Mouse (Mus musculus): ENCODE results near the gene Abcb4.
"Not testable (repeated sequence)": the region's sequence is repeated elsewhere in the genome, so short reads cannot be mapped to it uniquely, and the experiment has no call there.

The Abcb4 gene

GRCm38 (mm10) chr5:8893300-8894103, at the start of gene Abcb4:
Gene Abcb4, plus strand, starts transcription at chr5:8893717.
- no peak for DNase-seq (ENCODE audit: low read depth, low spot score)

GRCm38 (mm10) chr5:8848607-8849575, 44.6 kb upstream of the Abcb4 start:
- not testable (repeated sequence) for DNase-seq (ENCODE audit: low read depth, low spot score)

DNA sequence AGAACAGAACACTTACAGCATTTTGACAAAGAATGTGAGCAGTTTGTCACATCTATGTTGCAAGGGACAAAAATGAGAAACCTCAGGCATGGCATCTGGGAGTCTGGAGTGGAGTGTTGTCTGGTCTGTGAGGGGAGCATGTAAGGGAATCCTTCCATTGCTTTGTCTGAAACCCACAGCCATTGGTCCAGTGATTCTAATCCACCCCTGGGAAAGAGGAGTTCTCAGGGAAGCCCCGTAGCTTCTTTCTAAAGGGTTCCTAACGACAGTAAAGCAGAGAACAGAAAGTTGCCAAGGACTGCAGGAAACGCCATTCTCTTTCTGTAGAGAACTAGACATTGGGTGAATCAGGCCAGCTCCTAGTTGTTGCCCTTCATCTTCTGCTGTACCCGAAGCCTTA, 42.7 kb upstream of the Abcb4 start:
- DNase-seq (ENCODE audit: low read depth, low spot score): no peak

DNA sequence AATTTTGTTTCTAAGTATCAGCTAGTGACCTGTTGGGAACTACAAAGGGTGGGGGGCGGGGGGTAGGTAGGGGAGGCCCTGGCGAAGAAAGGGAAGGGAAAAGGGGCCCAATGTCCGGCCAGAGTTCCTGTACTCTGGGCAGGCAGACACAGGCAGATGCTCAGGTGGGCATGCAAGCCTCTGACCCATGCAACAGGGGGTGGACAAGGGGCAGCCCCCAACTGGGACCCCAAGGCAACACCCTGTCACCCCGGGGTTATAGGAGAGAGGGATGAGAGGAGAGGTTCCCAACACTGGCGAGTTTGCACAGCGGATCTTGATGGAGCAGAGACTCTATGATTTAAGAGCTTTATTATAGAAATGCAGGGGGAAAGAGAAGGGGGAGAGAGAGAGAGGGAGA, 36.3 kb upstream of the Abcb4 start:
- DNase-seq (ENCODE audit: low read depth, low spot score): no peak

DNA sequence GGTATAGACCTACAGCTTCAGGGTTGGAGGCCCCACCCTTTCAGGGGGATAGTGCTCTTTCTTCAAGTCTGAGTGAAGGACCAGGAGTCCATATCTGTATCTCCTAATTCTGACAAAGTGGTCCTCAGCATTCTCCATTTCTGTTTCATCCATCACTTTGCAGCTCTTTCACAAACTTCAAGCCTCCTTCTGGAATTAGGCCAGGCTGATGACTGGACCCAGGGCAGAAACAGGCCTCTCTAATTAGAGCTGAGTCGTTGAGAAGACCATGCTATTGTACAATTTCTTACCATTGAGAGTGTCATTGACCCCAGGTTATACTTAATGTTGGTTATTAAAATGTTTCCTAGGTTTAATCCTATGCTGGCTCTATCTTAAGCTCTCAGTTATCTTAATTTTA, 31.7 kb upstream of the Abcb4 start:
- no peak for DNase-seq (ENCODE audit: low read depth, low spot score)

- DNase-seq (ENCODE audit: low read depth, low spot score): no peak
Measured at GRCm38 (mm10) chr5:8863580-8864337, 29.8 kb upstream of the Abcb4 start.

GRCm38 (mm10) chr5:8865630-8866029, 27.9 kb upstream of the Abcb4 start:
- not testable (repeated sequence) for DNase-seq (ENCODE audit: low read depth, low spot score)

DNA sequence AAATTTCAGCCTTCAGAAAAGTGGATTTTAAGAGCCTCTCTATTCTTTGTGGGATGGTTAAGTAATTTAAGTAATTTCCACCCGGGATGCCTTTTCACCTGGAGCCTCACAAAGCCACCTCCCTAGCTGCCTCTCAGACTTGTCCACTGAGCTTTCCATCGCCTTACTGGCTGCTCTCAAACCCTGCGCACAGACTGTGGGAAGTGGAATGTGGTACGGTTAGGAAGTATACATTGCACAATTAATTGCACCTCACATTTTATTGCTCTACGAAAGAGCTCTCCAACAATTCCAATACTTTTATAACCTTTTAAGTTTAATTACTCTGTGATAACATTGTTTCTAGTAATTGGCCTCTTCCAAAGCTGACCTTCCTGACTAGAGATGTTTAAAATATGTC, 27.2 kb upstream of the Abcb4 start:
- DNase-seq (ENCODE audit: low read depth, low spot score): no peak

DNA sequence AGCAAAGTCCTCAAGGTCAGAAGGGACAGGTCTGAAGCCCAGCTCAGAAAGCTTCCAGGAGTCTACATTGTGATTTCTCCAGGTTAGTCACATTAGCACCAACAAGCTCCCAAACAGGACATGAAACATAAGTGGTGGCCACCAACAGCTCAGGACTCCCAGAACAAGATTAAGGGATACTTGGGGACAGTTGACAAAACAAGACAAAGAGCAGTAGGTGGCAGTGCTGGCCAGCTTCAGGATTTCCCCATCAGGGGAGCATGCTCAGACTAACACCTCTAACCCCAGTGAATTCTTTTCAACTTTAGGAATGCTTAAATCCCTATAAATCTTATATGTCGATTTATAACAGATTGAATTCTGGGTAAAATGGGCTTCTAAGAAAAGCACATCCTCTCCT, 25.5 kb upstream of the Abcb4 start:
- DNase-seq (ENCODE audit: low read depth, low spot score): no peak

DNA sequence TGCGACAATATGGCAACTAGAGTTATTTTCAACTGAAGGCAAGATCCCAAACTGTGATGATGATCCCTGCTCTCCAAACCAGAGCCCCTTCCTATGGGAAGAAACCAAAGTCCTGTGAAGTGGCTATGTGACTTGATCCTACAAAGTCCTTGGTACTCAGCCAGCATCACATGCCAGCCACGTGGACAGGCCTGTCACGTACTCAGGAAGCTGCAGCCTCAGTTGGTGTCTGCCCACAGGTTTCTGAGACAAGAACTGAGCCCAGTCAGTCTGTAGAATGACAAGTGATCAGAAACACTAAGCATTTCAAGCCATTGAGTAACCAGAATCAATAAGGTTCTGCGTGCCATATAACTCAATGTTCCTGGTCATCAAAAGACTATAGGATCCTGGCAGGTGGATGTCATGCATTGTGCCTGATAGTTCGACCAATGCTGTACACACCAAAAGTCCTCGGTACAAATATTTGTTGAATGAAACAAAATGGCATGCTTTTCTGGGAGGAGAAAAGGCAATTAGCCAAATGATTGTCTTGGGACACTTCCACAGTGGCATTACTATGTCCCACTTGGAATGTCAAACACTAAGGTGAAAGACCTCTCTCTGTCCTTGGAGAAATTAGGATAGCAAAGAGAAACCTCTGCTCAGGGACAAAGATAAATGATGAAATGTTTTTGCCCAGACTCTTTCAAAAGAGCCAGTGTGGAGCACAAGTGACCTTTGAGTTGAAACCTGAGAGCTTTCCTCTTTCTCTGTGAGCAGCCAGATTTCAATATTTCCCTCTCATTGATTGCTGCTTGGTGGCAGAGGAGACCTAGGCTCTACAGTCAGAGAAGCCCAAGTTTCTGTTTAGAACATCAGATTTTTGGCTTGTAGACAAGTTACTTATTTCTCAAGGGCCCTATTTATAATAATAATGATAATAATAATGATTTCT, 20.3 kb upstream of the Abcb4 start:
- no peak for DNase-seq (ENCODE audit: low read depth, low spot score)

DNA sequence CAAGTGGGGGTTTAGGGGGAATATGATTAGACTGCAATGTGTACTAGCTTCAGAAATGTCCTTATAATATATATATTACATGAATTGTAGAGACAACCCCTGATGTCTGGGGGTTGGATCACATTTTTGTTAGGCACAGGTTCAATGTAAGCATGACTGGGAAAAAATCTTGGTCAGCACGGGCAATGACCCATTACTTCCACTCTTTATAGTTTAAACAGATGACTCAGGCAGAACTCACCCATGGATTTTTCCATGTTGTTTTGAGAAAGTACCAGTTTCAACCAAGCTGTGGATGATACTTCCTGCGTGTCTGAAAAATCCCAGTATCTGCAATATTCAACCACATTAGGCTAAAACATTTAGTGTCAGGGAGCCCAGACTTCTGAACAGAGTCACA, 16.4 kb upstream of the Abcb4 start:
- DNase-seq (ENCODE audit: low read depth, low spot score): no peak

DNA sequence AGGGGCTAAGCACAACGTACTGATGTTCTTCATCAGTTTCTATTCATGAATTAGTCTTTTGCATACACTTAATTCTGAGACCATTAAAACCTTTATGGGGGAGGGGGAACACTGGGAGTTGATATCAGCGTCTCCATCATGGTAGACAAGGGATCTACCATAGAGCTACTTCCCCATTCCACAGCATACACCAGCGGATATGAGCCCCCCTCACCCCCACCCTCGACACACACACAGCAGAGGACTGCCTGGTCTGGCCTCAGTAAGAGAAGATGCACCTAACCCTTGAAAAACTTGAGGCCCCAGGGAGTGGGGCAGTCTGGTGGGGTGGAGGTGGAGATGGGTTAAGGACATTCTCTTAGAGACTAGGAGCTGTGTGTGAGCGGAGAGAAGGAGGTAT, 15.7 kb upstream of the Abcb4 start:
- DNase-seq (ENCODE audit: low read depth, low spot score): no peak

DNA sequence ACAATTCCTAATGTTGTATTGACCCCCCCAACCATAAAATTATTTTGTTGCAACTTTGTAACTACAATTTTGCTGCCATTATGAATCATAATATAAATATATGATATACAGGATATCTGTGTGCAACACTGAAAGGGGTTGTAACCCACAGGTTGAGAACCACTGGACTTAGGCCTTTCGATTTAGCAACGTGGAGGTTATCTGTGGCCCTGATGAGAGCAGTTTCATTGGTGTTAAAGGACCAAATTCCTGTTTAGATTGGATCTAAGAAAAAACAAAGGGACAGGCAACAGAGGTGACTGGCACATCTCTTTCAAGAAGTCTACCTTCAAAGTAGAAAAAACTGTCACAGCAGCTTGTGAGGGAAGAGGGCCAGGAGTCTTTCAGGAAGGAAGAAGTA, 7.7 kb upstream of the Abcb4 start:
- DNase-seq (ENCODE audit: low read depth, low spot score): no peak

DNA sequence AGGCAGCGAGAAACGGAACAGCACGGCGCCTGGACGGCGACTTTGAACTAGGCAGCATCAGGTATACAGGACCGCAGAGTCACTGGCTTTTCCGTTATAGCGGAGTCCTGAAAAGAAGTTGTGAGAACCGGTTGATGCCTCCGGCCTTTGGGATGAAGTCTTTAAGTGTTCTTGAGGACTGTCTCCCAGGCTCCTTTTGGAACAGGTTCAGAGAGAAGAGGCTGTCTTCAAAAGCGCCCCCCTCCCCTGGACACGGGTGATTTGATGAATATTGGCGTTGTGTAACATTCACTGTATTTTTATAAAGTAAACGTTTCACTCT, 548 bp downstream of the Abcb4 start:
- no peak for DNase-seq (ENCODE audit: low read depth, low spot score)

DNA sequence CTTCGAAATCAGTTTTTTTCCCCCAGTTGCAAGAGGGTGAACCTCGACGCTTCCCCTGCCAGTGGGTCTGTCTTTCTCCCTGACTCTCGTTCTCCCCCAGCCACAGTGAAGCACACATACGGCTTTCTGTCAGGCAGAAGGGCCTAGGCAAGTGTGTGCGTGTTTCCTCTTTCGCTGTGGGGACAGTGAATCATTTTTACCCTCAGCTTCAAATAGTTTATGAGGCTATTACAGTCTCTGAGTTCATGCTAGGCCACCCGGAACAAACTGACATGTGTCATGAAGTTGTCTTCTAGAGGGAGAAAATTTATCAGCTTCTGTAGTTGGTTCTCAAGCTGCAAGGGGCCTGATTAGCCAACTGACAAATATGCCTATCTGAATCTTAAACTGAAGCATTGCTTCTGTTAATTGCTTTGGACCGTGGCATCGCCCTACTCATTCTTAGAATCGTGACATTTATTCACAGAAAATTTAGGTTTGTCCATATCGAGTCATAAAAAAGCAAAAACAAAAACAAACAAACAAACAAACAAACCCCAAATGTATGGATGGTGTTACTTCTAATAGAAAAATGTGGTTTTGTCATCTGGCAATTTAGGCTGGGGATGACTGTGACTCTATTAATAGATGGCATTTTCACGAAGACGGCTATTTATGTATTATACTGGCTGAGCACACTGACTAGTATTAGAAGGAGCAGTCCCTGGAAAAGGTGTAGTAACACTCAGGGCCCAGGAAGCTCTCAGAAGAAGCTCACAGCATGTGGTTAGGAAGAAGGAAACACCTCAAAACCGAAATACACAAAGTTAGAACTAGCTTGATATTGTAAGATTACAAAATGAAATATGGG, 1.3 kb downstream of the Abcb4 start:
- DNase-seq (ENCODE audit: low read depth, low spot score): no peak

DNA sequence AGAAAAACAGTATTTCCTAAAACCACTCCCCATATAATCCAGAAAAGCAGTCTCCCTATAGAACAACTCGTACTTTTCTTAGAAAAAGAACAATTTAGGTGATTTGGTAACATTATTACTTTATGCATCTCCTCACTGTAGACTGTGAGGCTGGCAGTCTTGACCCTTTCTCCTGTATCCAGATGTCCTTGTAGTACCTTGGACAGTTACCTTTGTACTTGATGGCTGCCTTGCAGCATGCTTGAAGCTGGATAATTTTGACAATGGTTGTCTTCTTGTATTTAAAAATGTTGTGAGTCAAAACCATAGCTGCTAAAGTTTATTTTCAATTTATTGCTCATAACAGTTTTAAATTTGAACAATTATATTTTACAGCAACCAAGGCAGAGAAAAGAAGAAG, 2.7 kb downstream of the Abcb4 start:
- no peak for DNase-seq (ENCODE audit: low read depth, low spot score)

DNA sequence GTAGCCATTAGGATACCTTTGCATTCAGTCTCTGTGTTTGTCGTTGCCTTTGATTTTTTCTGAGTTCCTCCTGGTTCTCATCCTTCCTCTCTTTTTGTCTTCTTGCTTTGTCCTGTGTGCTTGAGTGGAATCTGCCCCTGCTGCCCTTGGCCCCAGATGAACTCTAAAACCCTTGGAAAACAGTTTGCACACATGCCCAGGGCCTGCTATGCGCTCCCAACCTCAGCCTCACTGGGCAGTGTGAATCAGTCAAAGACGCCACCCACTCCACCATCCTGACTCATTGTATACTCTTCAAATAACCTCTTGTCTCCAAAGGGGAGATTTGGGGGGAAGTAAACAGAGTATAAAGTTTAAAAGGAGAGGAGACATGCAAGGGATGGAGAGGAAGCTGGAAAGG, 4.7 kb downstream of the Abcb4 start:
- DNase-seq (ENCODE audit: low read depth, low spot score): no peak

GRCm38 (mm10) chr5:8901001-8901400, 7.5 kb downstream of the Abcb4 start:
- no peak for DNase-seq (ENCODE audit: low read depth, low spot score)

DNA sequence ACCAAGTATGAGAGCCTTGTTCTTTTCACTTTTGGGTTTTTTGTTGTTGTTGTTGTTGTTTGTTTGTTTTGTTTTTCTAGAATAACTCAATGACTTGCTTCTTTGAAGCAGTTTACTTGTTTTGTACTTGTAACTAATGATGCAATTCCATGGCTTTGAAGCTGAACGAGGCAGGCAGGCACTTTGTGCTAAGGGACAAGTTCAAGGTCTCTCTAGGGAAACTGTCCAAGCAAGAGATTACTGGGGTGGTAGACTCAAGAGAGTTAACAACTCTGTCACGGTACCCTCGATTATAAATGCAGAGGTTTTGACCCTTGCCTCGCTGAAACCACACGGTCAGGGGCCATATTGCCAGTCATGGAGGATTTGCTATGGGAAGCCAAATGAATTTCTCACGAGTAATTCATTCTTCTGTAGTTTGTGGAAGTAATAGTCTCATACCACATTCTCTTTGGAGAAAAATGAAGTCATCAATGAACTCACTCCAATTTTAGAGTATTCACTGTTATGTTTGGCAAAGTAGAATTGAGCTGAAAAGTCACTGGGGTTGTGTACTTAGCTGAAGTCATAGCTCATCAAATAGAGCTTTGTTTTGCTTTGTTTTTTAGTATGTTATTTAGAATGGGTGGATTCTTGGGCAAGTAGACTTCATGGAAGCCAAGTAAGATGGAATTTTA, 8.8 kb downstream of the Abcb4 start:
- DNase-seq (ENCODE audit: low read depth, low spot score): no peak

DNA sequence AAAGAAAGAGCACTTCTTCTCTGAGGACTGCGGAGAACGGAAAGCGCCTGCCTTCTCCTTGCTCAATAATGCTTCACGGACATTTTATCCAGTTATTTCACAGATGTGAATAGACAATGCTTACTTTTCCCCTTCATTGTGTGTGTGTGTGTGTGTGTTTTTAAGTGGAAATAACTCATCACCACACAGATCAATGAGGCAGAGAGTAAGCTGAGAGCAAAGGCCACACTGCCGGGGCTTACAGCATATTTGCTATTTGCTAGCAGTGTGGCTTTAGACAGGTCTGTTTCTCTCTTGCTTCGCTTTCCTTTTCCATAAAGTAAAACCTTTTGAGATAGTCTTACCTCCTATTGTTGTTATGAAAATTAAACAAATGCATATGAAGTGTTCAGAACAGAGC, 11.0 kb downstream of the Abcb4 start:
- no peak for DNase-seq (ENCODE audit: low read depth, low spot score)

All from telencephalon, adult 2 months (tissue).